Mouse (Mus musculus) frontal cortex, postnatal 14 days (tissue): ENCODE data around the gene Eif2ak4.
A peak's percentile ranks its signal among the peaks of the same experiment; 100 is the strongest.

Experiments
- DNase-seq, 2 experiments: peaks; one replicate each; pipeline ENCODE4 v3.0.0; 2022; ENCODE audit warnings: low spot score in 2 of 2

The Eif2ak4 gene

GRCm38 (mm10) chr2:118509688-118510446 is 121.4 kb downstream of the Eif2ak4 start:
- no peak for DNase-seq

GRCm38 (mm10) chr2:118510447-118511310 is 122.3 kb downstream of the Eif2ak4 start:
- DNase-seq = peak; percentile 72 to 80

- no peak for DNase-seq
These were observed 123.5 kb downstream of the Eif2ak4 start for GRCm38 (mm10) chr2:118511779-118512417.

GRCm38 (mm10) chr2:118512418-118513377 is 124.3 kb downstream of the Eif2ak4 start:
- no peak for DNase-seq

GRCm38 (mm10) chr2:118520042-118520933 is 131.9 kb downstream of the Eif2ak4 start:
- peak in 1 of 2 experiments; percentile 36 for DNase-seq

GRCm38 (mm10) chr2:118522265-118522664 is 133.8 kb downstream of the Eif2ak4 start:
- DNase-seq = no peak

GRCm38 (mm10) chr2:118523163-118523730 is 134.8 kb downstream of the Eif2ak4 start:
- no peak for DNase-seq

GRCm38 (mm10) chr2:118524811-118525210 is 136.4 kb downstream of the Eif2ak4 start:
- DNase-seq = no peak
